Mouse (Mus musculus) fibroblast of lung, adult 2 months (primary cell): ENCODE results near the gene Nfyc.

Experiments
- DNase-seq: peaks from one replicate; pipeline ENCODE4 v3.0.0-alpha.2; 2011; ENCODE audit warnings: low read depth

Gene Nfyc

GRCm38 (mm10) chr4:120713021-120713420, 118.4 kb downstream of the Nfyc start:
- DNase-seq = no peak

- no peak for DNase-seq
Measured at GRCm38 (mm10) chr4:120712236-120712635, 119.1 kb downstream of the Nfyc start.
